Mouse (Mus musculus): ENCODE data around the gene Pecam1. TPM values are rescaled to one million over a fixed set of nuclear protein-coding genes. Genes with fewer than 3 reads are reported as not detected.
"Not testable (repeated sequence)": the region's sequence is repeated elsewhere in the genome, so short reads cannot be mapped to it uniquely, and the experiment has no call there.

Pecam1 gene
- polyA plus RNA-seq, 1 experiment from 2014 or later = 9.5 TPM

DNA sequence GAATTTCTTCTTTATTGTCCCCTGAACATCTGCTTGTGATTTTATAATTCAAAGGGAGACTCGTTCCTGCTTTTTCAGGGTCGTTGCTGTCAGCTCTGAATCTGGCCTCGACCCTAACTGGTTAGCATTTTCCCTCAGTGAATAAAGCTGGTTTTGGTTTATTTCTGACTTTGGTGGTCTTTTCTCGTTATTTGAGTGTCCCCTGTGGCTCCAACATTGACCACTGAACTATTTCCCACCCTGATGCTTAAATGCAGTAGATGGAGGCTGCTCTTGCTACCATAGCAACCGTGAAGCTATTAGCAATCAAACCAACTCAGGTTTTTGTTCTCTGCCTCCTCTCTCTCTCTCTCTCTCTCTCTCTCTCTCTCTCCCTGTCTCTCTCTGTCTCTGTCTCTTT is 22.5 kb downstream of the Pecam1 start:
- Histone ChIP-seq H3K4me1 (ENCODE audit: control insufficient read depth, low read depth, low read length) (peaks cover 6% of the 10 kb centered on the region), H3K36me3 (ENCODE audit: control insufficient read depth, insufficient read depth) (no peaks in the 10 kb centered on the region), H3K9ac (ENCODE audit: low read depth, low read length) (no peak overlapping the region), H3K4me2 (ENCODE audit: low read depth, low read length) (no peak overlapping the region), H3K9me3 (replicated peaks; ENCODE audit: control insufficient read depth, low read length) (no peaks in the 10 kb centered on the region), H3K4me3 (ENCODE audit: low read depth, low read length) (no peak overlapping the region), H3K27ac (ENCODE audit: low read length) (no peak overlapping the region), H3K27me3 (ENCODE audit: control insufficient read depth, insufficient read depth, low read depth, low read length) (no peaks in the 10 kb centered on the region)
- 66% methylated on average over 5 of the region's 5 CpGs for WGBS (ENCODE audit: insufficient replicate concordance)
- ATAC-seq (ENCODE audit: low read depth) = no peak

DNA sequence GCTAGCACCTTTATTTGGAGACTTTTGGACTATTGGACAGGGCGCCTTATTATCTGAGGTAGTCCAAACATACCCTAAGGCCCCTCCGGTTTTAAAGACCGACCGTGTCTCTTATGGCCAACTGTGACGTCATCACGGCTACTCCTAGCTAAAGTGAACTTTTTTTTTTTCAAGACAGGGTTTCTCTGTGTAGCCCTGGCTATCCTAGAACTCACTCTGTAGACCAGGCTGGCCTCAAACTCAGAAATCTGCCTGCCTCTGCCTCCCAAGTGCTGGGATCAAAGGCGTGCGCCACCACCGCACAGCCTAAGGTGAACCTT is 25.6 kb downstream of the Pecam1 start:
- H3K36me3 ChIP-seq (ENCODE audit: control insufficient read depth, insufficient read depth); H3K27me3 ChIP-seq (ENCODE audit: control insufficient read depth, insufficient read depth, low read depth, low read length); H3K4me3 ChIP-seq (ENCODE audit: low read depth, low read length); ATAC-seq (ENCODE audit: low read depth); H3K4me2 ChIP-seq (ENCODE audit: low read depth, low read length); H3K9me3 ChIP-seq (replicated peaks; ENCODE audit: control insufficient read depth, low read length); H3K27ac ChIP-seq (ENCODE audit: low read length); H3K9ac ChIP-seq (ENCODE audit: low read depth, low read length): not testable (repeated sequence)
- H3K4me1 ChIP-seq (ENCODE audit: control insufficient read depth, low read depth, low read length) = peaks cover 12% of the 10 kb centered on the region
- WGBS (ENCODE audit: insufficient replicate concordance) = 79% methylated on average over 9 of the region's 9 CpGs

GRCm38 (mm10) chr11:106724176-106724915 is 26.1 kb downstream of the Pecam1 start:
- WGBS (ENCODE audit: insufficient replicate concordance) = 73% methylated on average over 10 of the region's 10 CpGs
- H3K9me3 ChIP-seq (replicated peaks; ENCODE audit: control insufficient read depth, low read length) = no peaks in the 10 kb centered on the region
- no peak for ATAC-seq (ENCODE audit: low read depth)
- H3K27me3 ChIP-seq (ENCODE audit: control insufficient read depth, insufficient read depth, low read depth, low read length) = no peaks in the 10 kb centered on the region
- no peak overlapping the region for H3K27ac ChIP-seq (ENCODE audit: low read length)
- no peak overlapping the region for H3K4me2 ChIP-seq (ENCODE audit: low read depth, low read length)
- no peaks in the 10 kb centered on the region for H3K36me3 ChIP-seq (ENCODE audit: control insufficient read depth, insufficient read depth)
- H3K4me3 ChIP-seq (ENCODE audit: low read depth, low read length) = no peak overlapping the region
- peaks cover 12% of the 10 kb centered on the region for H3K4me1 ChIP-seq (ENCODE audit: control insufficient read depth, low read depth, low read length)
- no peak overlapping the region for H3K9ac ChIP-seq (ENCODE audit: low read depth, low read length)

DNA sequence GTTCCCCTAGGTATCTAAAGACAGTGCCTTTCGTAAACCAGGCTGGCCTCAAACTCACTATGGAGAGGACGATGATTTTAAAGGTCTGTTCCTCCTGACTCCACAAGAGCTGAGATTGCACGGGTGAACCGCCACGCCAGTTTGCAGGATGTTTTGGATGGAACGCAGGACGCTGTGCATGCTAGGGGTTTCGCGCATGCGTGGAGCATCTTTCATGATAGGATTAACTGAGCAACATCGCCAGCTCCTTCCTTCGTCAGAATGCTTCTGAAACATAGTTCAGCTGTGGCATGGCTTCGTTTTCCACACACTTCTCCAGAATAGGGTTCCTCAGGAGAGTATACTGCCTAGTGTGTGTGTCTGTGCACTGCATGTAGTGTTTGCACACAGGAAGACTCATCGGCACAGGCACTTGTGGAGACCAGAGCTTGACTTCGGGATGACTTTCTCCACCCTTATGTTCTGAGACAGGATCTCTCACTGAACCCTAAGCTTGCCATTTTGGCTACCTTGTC is 26.8 kb downstream of the Pecam1 start:
- H3K9me3 ChIP-seq (replicated peaks; ENCODE audit: control insufficient read depth, low read length) = no peaks in the 10 kb centered on the region
- no peak overlapping the region for H3K9ac ChIP-seq (ENCODE audit: low read depth, low read length)
- no peaks in the 10 kb centered on the region for H3K36me3 ChIP-seq (ENCODE audit: control insufficient read depth, insufficient read depth)
- H3K4me1 ChIP-seq (ENCODE audit: control insufficient read depth, low read depth, low read length) = peaks cover 12% of the 10 kb centered on the region
- no peak for ATAC-seq (ENCODE audit: low read depth)
- H3K27me3 ChIP-seq (ENCODE audit: control insufficient read depth, insufficient read depth, low read depth, low read length) = no peaks in the 10 kb centered on the region
- H3K4me2 ChIP-seq (ENCODE audit: low read depth, low read length) = no peak overlapping the region
- no peak overlapping the region for H3K4me3 ChIP-seq (ENCODE audit: low read depth, low read length)
- WGBS (ENCODE audit: insufficient replicate concordance) = 81% methylated on average over 15 of the region's 15 CpGs
- H3K27ac ChIP-seq (ENCODE audit: low read length) = no peak overlapping the region

GRCm38 (mm10) chr11:106722831-106723361 is 27.5 kb downstream of the Pecam1 start:
- H3K9me3 ChIP-seq (replicated peaks; ENCODE audit: control insufficient read depth, low read length) = no peaks in the 10 kb centered on the region
- no peak overlapping the region for H3K4me3 ChIP-seq (ENCODE audit: low read depth, low read length)
- 0 out of 2 replicates have a peak overlapping the region, but pooled peaks have one; percentile 15 for H3K9ac ChIP-seq (ENCODE audit: low read depth, low read length)
- ATAC-seq (ENCODE audit: low read depth) = peak; percentile 58
- H3K4me2 ChIP-seq (ENCODE audit: low read depth, low read length) = no peak overlapping the region
- H3K4me1 ChIP-seq (ENCODE audit: control insufficient read depth, low read depth, low read length) = peaks cover 10% of the 10 kb centered on the region
- no peaks in the 10 kb centered on the region for H3K36me3 ChIP-seq (ENCODE audit: control insufficient read depth, insufficient read depth)
- 10% methylated on average over 7 of the region's 7 CpGs for WGBS (ENCODE audit: insufficient replicate concordance)
- H3K27me3 ChIP-seq (ENCODE audit: control insufficient read depth, insufficient read depth, low read depth, low read length) = no peaks in the 10 kb centered on the region
- no peak overlapping the region for H3K27ac ChIP-seq (ENCODE audit: low read length)

GRCm38 (mm10) chr11:106720379-106720778 is 30.0 kb downstream of the Pecam1 start:
- Histone ChIP-seq H3K4me2 (ENCODE audit: low read depth, low read length) (no peak overlapping the region), H3K27me3 (ENCODE audit: control insufficient read depth, insufficient read depth, low read depth, low read length) (no peaks in the 10 kb centered on the region), H3K4me1 (ENCODE audit: control insufficient read depth, low read depth, low read length) (peaks cover 10% of the 10 kb centered on the region), H3K36me3 (ENCODE audit: control insufficient read depth, insufficient read depth) (no peaks in the 10 kb centered on the region), H3K4me3 (ENCODE audit: low read depth, low read length) (no peak overlapping the region), H3K27ac (ENCODE audit: low read length) (no peak overlapping the region), H3K9ac (ENCODE audit: low read depth, low read length) (no peak overlapping the region), H3K9me3 (replicated peaks; ENCODE audit: control insufficient read depth, low read length) (no peaks in the 10 kb centered on the region)
- 78% methylated on average over 8 of the region's 8 CpGs for WGBS (ENCODE audit: insufficient replicate concordance)
- ATAC-seq (ENCODE audit: low read depth) = no peak

DNA sequence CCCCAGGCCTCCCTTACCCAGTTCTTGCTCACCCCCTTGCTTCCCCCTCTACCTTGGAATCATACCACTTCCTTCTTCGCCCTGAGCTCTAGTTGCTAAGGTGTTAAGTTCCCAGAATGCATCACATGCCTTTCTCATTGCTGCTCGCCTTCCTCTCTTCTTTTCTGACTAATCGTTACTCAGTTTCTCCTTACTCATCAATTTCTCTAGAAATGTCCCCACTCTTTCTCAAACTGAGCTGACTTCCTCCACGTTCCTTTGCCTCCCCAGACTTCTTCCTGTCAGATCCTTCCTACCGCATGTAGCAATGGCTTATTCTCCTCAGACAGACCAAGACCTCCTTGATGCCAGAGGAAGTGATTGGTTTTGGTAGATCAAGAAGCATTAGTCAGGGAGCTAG is 33.9 kb downstream of the Pecam1 start:
- ATAC-seq (ENCODE audit: low read depth) = no peak
- H3K4me1 ChIP-seq (ENCODE audit: control insufficient read depth, low read depth, low read length) = no peaks in the 10 kb centered on the region; the same call in 1 of the 2 replicates
- 42% methylated on average over 5 of the region's 5 CpGs for WGBS (ENCODE audit: insufficient replicate concordance)

GRCm38 (mm10) chr11:106715066-106715465 is 35.4 kb downstream of the Pecam1 start:
- Histone ChIP-seq H3K4me2 (ENCODE audit: low read depth, low read length) (no peak overlapping the region), H3K36me3 (ENCODE audit: control insufficient read depth, insufficient read depth) (no peaks in the 10 kb centered on the region), H3K27ac (ENCODE audit: low read length) (no peak overlapping the region), H3K9me3 (replicated peaks; ENCODE audit: control insufficient read depth, low read length) (no peaks in the 10 kb centered on the region), H3K27me3 (ENCODE audit: control insufficient read depth, insufficient read depth, low read depth, low read length) (no peaks in the 10 kb centered on the region; the same call in 1 of the 2 replicates), H3K4me1 (ENCODE audit: control insufficient read depth, low read depth, low read length) (no peaks in the 10 kb centered on the region; the same call in 1 of the 2 replicates), H3K4me3 (ENCODE audit: low read depth, low read length) (no peak overlapping the region), H3K9ac (ENCODE audit: low read depth, low read length) (no peak overlapping the region)
- ATAC-seq (ENCODE audit: low read depth) = no peak
- WGBS (ENCODE audit: insufficient replicate concordance) = 32% methylated on average over 6 of the region's 6 CpGs

More for the DNA sequence above, 33.9 kb downstream of the Pecam1 start:
- no peak overlapping the region for H3K27ac ChIP-seq (ENCODE audit: low read length)
- H3K9ac ChIP-seq (ENCODE audit: low read depth, low read length) = no peak overlapping the region
- H3K4me2 ChIP-seq (ENCODE audit: low read depth, low read length) = no peak overlapping the region
- H3K36me3 ChIP-seq (ENCODE audit: control insufficient read depth, insufficient read depth) = no peaks in the 10 kb centered on the region
- H3K27me3 ChIP-seq (ENCODE audit: control insufficient read depth, insufficient read depth, low read depth, low read length) = no peaks in the 10 kb centered on the region; the same call in 1 of the 2 replicates
- no peaks in the 10 kb centered on the region for H3K9me3 ChIP-seq (replicated peaks; ENCODE audit: control insufficient read depth, low read length)
- no peak overlapping the region for H3K4me3 ChIP-seq (ENCODE audit: low read depth, low read length)

DNA sequence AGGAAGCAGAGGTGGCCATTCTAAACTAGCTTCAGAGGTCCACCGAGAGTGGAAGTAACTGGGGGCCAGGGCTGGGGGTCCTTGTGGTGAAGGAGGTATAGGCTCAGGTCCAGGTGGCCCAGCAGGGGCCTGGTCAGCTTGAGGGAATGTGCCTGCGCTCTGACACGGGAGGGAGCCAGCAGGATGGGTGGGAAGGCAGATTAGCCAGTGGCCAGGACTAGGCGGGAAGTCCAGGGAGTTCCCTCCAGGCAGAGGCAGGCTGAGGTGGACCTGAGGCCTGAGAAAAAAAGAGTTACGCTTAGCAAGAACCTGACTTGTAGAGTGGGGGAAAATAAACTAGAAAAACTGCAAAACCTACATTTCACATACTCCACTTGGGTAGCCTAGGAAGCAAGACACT is 39.6 kb downstream of the Pecam1 start:
- H3K4me2 ChIP-seq (ENCODE audit: low read depth, low read length) = no peak overlapping the region
- no peaks in the 10 kb centered on the region for H3K36me3 ChIP-seq (ENCODE audit: control insufficient read depth, insufficient read depth)
- no peak overlapping the region for H3K4me3 ChIP-seq (ENCODE audit: low read depth, low read length)
- no peak overlapping the region for H3K27ac ChIP-seq (ENCODE audit: low read length)
- no peaks in the 10 kb centered on the region for H3K9me3 ChIP-seq (replicated peaks; ENCODE audit: control insufficient read depth, low read length)
- no peak for ATAC-seq (ENCODE audit: low read depth)
- WGBS (ENCODE audit: insufficient replicate concordance) = 58% methylated on average over 5 of the region's 5 CpGs
- H3K4me1 ChIP-seq (ENCODE audit: control insufficient read depth, low read depth, low read length) = no peaks in the 10 kb centered on the region; the same call in 1 of the 2 replicates
- H3K27me3 ChIP-seq (ENCODE audit: control insufficient read depth, insufficient read depth, low read depth, low read length) = no peaks in the 10 kb centered on the region; the same call in 1 of the 2 replicates
- H3K9ac ChIP-seq (ENCODE audit: low read depth, low read length) = no peak overlapping the region

Data from liver, embryonic 16.5 days (tissue).